In genomic region chr1:171825462-171825861, GRCm38 (mm10) we compare ENCODE assay signal across 12 mouse cellular contexts. TPM values are rescaled to one million over a fixed set of nuclear protein-coding genes. Genes with fewer than 3 reads are reported as not detected.
DNase-seq lines count a peak whose midpoint lies in the region; ATAC-seq and TF ChIP-seq lines count a peak whose summit lies in the region.
"Had no signal": no experiment of that assay in that cellular context is flagged by ENCODE, and none has a peak within 500 bp of the region (broad histone marks: within the 10 kb centered on the region; RNA-seq: fewer than 3 reads in every experiment).

No protein-coding gene starts in this region.

- TF ChIP-seq CTCF in forebrain, postnatal 0 days (IDR thresholded peaks at IDR 0.05; ENCODE audit: low read depth): peak; percentile 42
- peak; percentile 39; the same call in 1 of the 2 replicates for TF ChIP-seq CTCF in midbrain, postnatal 0 days (IDR thresholded peaks at IDR 0.05)

- no peaks in the 10 kb centered on the region for H3K36me3 ChIP-seq in forebrain, postnatal 0 days (ENCODE audit: insufficient read depth)
- H3K36me3 ChIP-seq in forebrain, embryonic 15.5 days: no peaks in the 10 kb centered on the region
- no peaks in the 10 kb centered on the region for H3K36me3 ChIP-seq in midbrain, embryonic 10.5 days
- no peaks in the 10 kb centered on the region for H3K36me3 ChIP-seq in midbrain, embryonic 15.5 days (replicated peaks)
- no peaks in the 10 kb centered on the region for H3K36me3 ChIP-seq in ES-E14 (ENCODE audit: control insufficient read depth, insufficient read depth, low read length, poor library complexity, severe bottlenecking)
- H3K36me3 ChIP-seq in midbrain, postnatal 0 days (ENCODE audit: insufficient read depth, low read length): no peaks in the 10 kb centered on the region
- H3K36me3 ChIP-seq: embryonic facial prominence, embryonic 13.5 days; heart, embryonic 15.5 days had no signal

- whole genome bisulfite sequencing in forebrain, postnatal 0 days: 26% methylated on average over 4 of the region's 4 CpGs
- WGBS in forebrain, embryonic 15.5 days: 18% methylated on average over 4 of the region's 4 CpGs
- 37% methylated on average over 4 of the region's 4 CpGs for WGBS in midbrain, embryonic 10.5 days
- WGBS in midbrain, embryonic 15.5 days: 26% methylated on average over 4 of the region's 4 CpGs
- 32% methylated on average over 4 of the region's 4 CpGs for WGBS in midbrain, postnatal 0 days

- H3K9me3 ChIP-seq in forebrain, postnatal 0 days (ENCODE audit: low read length): no peaks in the 10 kb centered on the region
- no peaks in the 10 kb centered on the region for H3K9me3 ChIP-seq in forebrain, embryonic 15.5 days
- H3K9me3 ChIP-seq in midbrain, embryonic 10.5 days (replicated peaks): no peaks in the 10 kb centered on the region
- H3K9me3 ChIP-seq in midbrain, embryonic 15.5 days: no peaks in the 10 kb centered on the region
- no peaks in the 10 kb centered on the region for H3K9me3 ChIP-seq in ES-E14 (ENCODE audit: control insufficient read depth, insufficient read depth, low read depth, low read length)
- no peaks in the 10 kb centered on the region for H3K9me3 ChIP-seq in midbrain, postnatal 0 days (ENCODE audit: low read length)
- H3K9me3 ChIP-seq: embryonic facial prominence, embryonic 13.5 days; heart, embryonic 15.5 days had no signal

- no peak for DNase-seq in forebrain, postnatal 0 days
- DNase-seq in midbrain, embryonic 10.5 days (ENCODE audit: low spot score): peak; percentile 29
- peak; percentile 17 for DNase-seq in ES-E14 (ENCODE audit: low read depth, low spot score)
- no peak for DNase-seq in midbrain, postnatal 0 days (ENCODE audit: low spot score)
- no peak for DNase-seq in kidney, adult 18-20 months
- no peak for DNase-seq in cerebellum, adult 11-12 months
- DNase-seq: kidney, adult 8-10 months had no signal

- H3K4me2 ChIP-seq in forebrain, postnatal 0 days (ENCODE audit: low read depth): no peak overlapping the region
- H3K4me2 ChIP-seq in forebrain, embryonic 15.5 days (replicated peaks): no peak overlapping the region
- H3K4me2 ChIP-seq in midbrain, embryonic 15.5 days: no peak overlapping the region
- H3K4me2 ChIP-seq in midbrain, postnatal 0 days (ENCODE audit: low read depth, low read length, poor library complexity, severe bottlenecking): no peak overlapping the region
- H3K4me2 ChIP-seq: embryonic facial prominence, embryonic 13.5 days; heart, embryonic 15.5 days had no signal

- H3K27ac ChIP-seq in forebrain, postnatal 0 days (ENCODE audit: low read depth, low read length): no peak overlapping the region
- H3K27ac ChIP-seq in forebrain, embryonic 15.5 days (replicated peaks): no peak overlapping the region
- H3K27ac ChIP-seq in midbrain, embryonic 10.5 days (replicated peaks): no peak overlapping the region
- H3K27ac ChIP-seq in midbrain, embryonic 15.5 days: no peak overlapping the region
- no peak overlapping the region for H3K27ac ChIP-seq in ES-E14 (ENCODE audit: insufficient read depth, low read depth, low read length, poor library complexity, severe bottlenecking)
- no peak overlapping the region for H3K27ac ChIP-seq in midbrain, postnatal 0 days (ENCODE audit: low read depth, low read length)
- H3K27ac ChIP-seq: embryonic facial prominence, embryonic 13.5 days; heart, embryonic 15.5 days had no signal

- no peak for ATAC-seq in forebrain, postnatal 0 days
- ATAC-seq in forebrain, embryonic 15.5 days (replicated peaks): no peak
- ATAC-seq in midbrain, embryonic 15.5 days (replicated peaks): no peak
- no peak for ATAC-seq in midbrain, postnatal 0 days (ENCODE audit: low FRiP score)

- H3K4me1 ChIP-seq in forebrain, postnatal 0 days (ENCODE audit: insufficient read depth): no peaks in the 10 kb centered on the region
- no peaks in the 10 kb centered on the region for H3K4me1 ChIP-seq in forebrain, embryonic 15.5 days
- H3K4me1 ChIP-seq in midbrain, embryonic 10.5 days: no peaks in the 10 kb centered on the region
- H3K4me1 ChIP-seq in midbrain, embryonic 15.5 days: no peaks in the 10 kb centered on the region
- H3K4me1 ChIP-seq in ES-E14 (ENCODE audit: control insufficient read depth in 2 of 2, insufficient read depth in 2 of 2, low read length in 2 of 2, poor library complexity in 1 of 2): no peaks in the 10 kb centered on the region
- H3K4me1 ChIP-seq in midbrain, postnatal 0 days (ENCODE audit: insufficient read depth, low read length): no peaks in the 10 kb centered on the region
- H3K4me1 ChIP-seq: embryonic facial prominence, embryonic 13.5 days; heart, embryonic 15.5 days had no signal

- no peaks in the 10 kb centered on the region for H3K27me3 ChIP-seq in forebrain, postnatal 0 days (ENCODE audit: insufficient read depth, low read length)
- no peaks in the 10 kb centered on the region for H3K27me3 ChIP-seq in forebrain, embryonic 15.5 days
- no peaks in the 10 kb centered on the region for H3K27me3 ChIP-seq in midbrain, embryonic 10.5 days (ENCODE audit: low read depth, poor library complexity, severe bottlenecking)
- no peaks in the 10 kb centered on the region for H3K27me3 ChIP-seq in midbrain, embryonic 15.5 days (replicated peaks)
- no peaks in the 10 kb centered on the region for H3K27me3 ChIP-seq in midbrain, postnatal 0 days (ENCODE audit: insufficient read depth, low read length)
- H3K27me3 ChIP-seq: embryonic facial prominence, embryonic 13.5 days; heart, embryonic 15.5 days had no signal

- in situ Hi-C loops in ES-E14 (cut with MboI; ENCODE audit: low sequenced_read_pairs in 2 of 2, unreplicated experiment in 2 of 2): loop anchor here in 1 of 2 experiments (10.0 kb wide), 1 partner anchor 169 kb away; no protein-coding TSS in a partner anchor

- H3K9ac ChIP-seq in forebrain, postnatal 0 days: no peak overlapping the region
- no peak overlapping the region for H3K9ac ChIP-seq in forebrain, embryonic 15.5 days (replicated peaks)
- no peak overlapping the region for H3K9ac ChIP-seq in midbrain, embryonic 15.5 days
- H3K9ac ChIP-seq in ES-E14 (ENCODE audit: insufficient read depth, low read depth, low read length, poor library complexity, severe bottlenecking): no peak overlapping the region
- H3K9ac ChIP-seq in midbrain, postnatal 0 days (replicated peaks; ENCODE audit: low read length, poor library complexity, severe bottlenecking): no peak overlapping the region
- H3K9ac ChIP-seq: embryonic facial prominence, embryonic 13.5 days; heart, embryonic 15.5 days had no signal

- H3K4me3 ChIP-seq in forebrain, postnatal 0 days (ENCODE audit: low read depth, low read length): no peak overlapping the region
- H3K4me3 ChIP-seq in forebrain, embryonic 15.5 days: no peak overlapping the region
- H3K4me3 ChIP-seq in midbrain, embryonic 10.5 days: no peak overlapping the region
- no peak overlapping the region for H3K4me3 ChIP-seq in midbrain, embryonic 15.5 days
- H3K4me3 ChIP-seq in ES-E14 (ENCODE audit: insufficient read depth in 1 of 2, low read depth in 1 of 2, low read length in 2 of 2, poor library complexity in 1 of 2, severe bottlenecking in 1 of 2): no peak overlapping the region
- no peak overlapping the region for H3K4me3 ChIP-seq in midbrain, postnatal 0 days (ENCODE audit: low read depth, low read length)
- H3K4me3 ChIP-seq: embryonic facial prominence, embryonic 13.5 days; heart, embryonic 15.5 days had no signal

TF ChIP-seq in ES-E14, 5 proteins besides CTCF, POLR2A, EP300 and RAD21:
- TF ChIP-seq ZNF384 (IDR thresholded peaks at IDR 0.05; ENCODE audit: low read depth, low read length): no peak
- TF ChIP-seq HCFC1 (IDR thresholded peaks at IDR 0.05; ENCODE audit: borderline replicate concordance, insufficient read depth, low read length): no peak
- no peak for TF ChIP-seq ZC3H11A (IDR thresholded peaks at IDR 0.05; ENCODE audit: borderline replicate concordance, low read depth, low read length)
- TF ChIP-seq MAFK (IDR thresholded peaks at IDR 0.05; ENCODE audit: insufficient read depth, low read depth, low read length): no peak
- no peak for TF ChIP-seq CHD2 (IDR thresholded peaks at IDR 0.05; ENCODE audit: low read depth, low read length)

RNA-seq across cellular contexts. Expression of gene Cd84, which starts 14.0 kb away (rescaled TPM):
- 2.6 and 3.4 TPM in 2 replicates for total RNA-seq in forebrain, postnatal 0 days (2014; rRNA removed)
- 1.8 and 2.3 TPM in 2 replicates for polyA plus RNA-seq in forebrain, postnatal 0 days (2015; fragmentation: Nextera tagmentation; extraction: Ambion mirVana)
- polyA plus RNA-seq in forebrain, embryonic 15.5 days (2015; fragmentation: Nextera tagmentation; extraction: Ambion mirVana): 1.3 and 1.6 TPM in 2 replicates
- polyA plus RNA-seq in midbrain, embryonic 10.5 days (2016; fragmentation: Nextera tagmentation; extraction: Ambion mirVana): 0.38 and 1.2 TPM in 2 replicates
- polyA plus RNA-seq in midbrain, embryonic 15.5 days (2015; fragmentation: Nextera tagmentation; extraction: Ambion mirVana): 0.74 and 1.1 TPM in 2 replicates
- 0.09 TPM in 1 of 2 replicates, not detected in the other for total RNA-seq in ES-E14 (2012; rRNA removed)
- 1.6 and 2.4 TPM in 2 replicates for total RNA-seq in midbrain, postnatal 0 days (2014; rRNA removed)
- 1.1 and 1.9 TPM in 2 replicates for polyA plus RNA-seq in midbrain, postnatal 0 days (2015; fragmentation: Nextera tagmentation; extraction: Ambion mirVana)

RNA-seq across cellular contexts. Expression of gene Slamf1, which starts 58.5 kb away (rescaled TPM):
- 0.15 and 0.19 TPM in 2 replicates for total RNA-seq in forebrain, postnatal 0 days (2014; rRNA removed)
- 0.11 and 0.15 TPM in 2 replicates for polyA plus RNA-seq in forebrain, postnatal 0 days (2015; fragmentation: Nextera tagmentation; extraction: Ambion mirVana)
- polyA plus RNA-seq in forebrain, embryonic 15.5 days (2015; fragmentation: Nextera tagmentation; extraction: Ambion mirVana): 0.13 and 0.14 TPM in 2 replicates
- polyA plus RNA-seq in midbrain, embryonic 10.5 days (2016; fragmentation: Nextera tagmentation; extraction: Ambion mirVana): 0.14 and 0.23 TPM in 2 replicates
- polyA plus RNA-seq in midbrain, embryonic 15.5 days (2015; fragmentation: Nextera tagmentation; extraction: Ambion mirVana): 0.10 and 0.19 TPM in 2 replicates
- 0.63 and 0.67 TPM in 2 replicates for total RNA-seq in ES-E14 (2012; rRNA removed)
- total RNA-seq in midbrain, postnatal 0 days (2014; rRNA removed): 0.11 and 0.85 TPM in 2 replicates
- 0.19 and 0.21 TPM in 2 replicates for polyA plus RNA-seq in midbrain, postnatal 0 days (2015; fragmentation: Nextera tagmentation; extraction: Ambion mirVana)
- polyA plus RNA-seq: liver, adult 2 months had no signal

Comparison
In these comparisons a context has a peak if more than half of its experiments do, and no peak if none do; other contexts are left out.
1. DNase-seq: peak in midbrain, embryonic 10.5 days (single experiment) and ES-E14 (single experiment); none in forebrain, postnatal 0 days (single experiment), midbrain, postnatal 0 days (single experiment), kidney, adult 18-20 months (single experiment) and cerebellum, adult 11-12 months (single experiment).